Mouse (Mus musculus): ENCODE results near the gene Cacnb4. TPM values are rescaled to one million over a fixed set of nuclear protein-coding genes. Genes with fewer than 3 reads are reported as not detected.

The Cacnb4 gene
- polyA plus RNA-seq, 1 experiment = not detected

GRCm38 (mm10) chr2:52435919-52436632 lies 240.6 kb downstream of the Cacnb4 start:
- H3K27ac ChIP-seq (ENCODE audit: insufficient read depth, low read depth, low read length) = no peak overlapping the region
- WGBS = 41% methylated on average over 14 of the region's 14 CpGs

GRCm38 (mm10) chr2:52433365-52433764 lies 243.3 kb downstream of the Cacnb4 start:
- WGBS = 52% methylated on average over 7 of the region's 7 CpGs
- Histone ChIP-seq H3K4me1 (ENCODE audit: control insufficient read depth, insufficient read depth, low read length) (peaks cover 8% of the 10 kb centered on the region), H3K4me3 (ENCODE audit: insufficient read depth, low read depth, low read length) (no peak overlapping the region), H3K27ac (ENCODE audit: insufficient read depth, low read depth, low read length) (no peak overlapping the region)
- TF ChIP-seq CTCF (IDR thresholded peaks at IDR 0.05; ENCODE audit: insufficient read depth, low read depth, low read length) = no peak
- TF ChIP-seq POLR2A (IDR thresholded peaks at IDR 0.05; ENCODE audit: insufficient read depth, low read depth, low read length) = no peak

More at GRCm38 (mm10) chr2:52435919-52436632, 240.6 kb downstream of the Cacnb4 start:
- Histone ChIP-seq H3K4me3 (ENCODE audit: insufficient read depth, low read depth, low read length) (no peak overlapping the region), H3K4me1 (ENCODE audit: control insufficient read depth, insufficient read depth, low read length) (peaks cover 10% of the 10 kb centered on the region)
- TF ChIP-seq CTCF (IDR thresholded peaks at IDR 0.05; ENCODE audit: insufficient read depth, low read depth, low read length) (no peak), POLR2A (IDR thresholded peaks at IDR 0.05; ENCODE audit: insufficient read depth, low read depth, low read length) (no peak)

- TF ChIP-seq POLR2A (IDR thresholded peaks at IDR 0.05; ENCODE audit: insufficient read depth, low read depth, low read length) = no peak
- TF ChIP-seq CTCF (IDR thresholded peaks at IDR 0.05; ENCODE audit: insufficient read depth, low read depth, low read length) = no peak
- Histone ChIP-seq H3K4me3 (ENCODE audit: insufficient read depth, low read depth, low read length) (no peak overlapping the region), H3K4me1 (ENCODE audit: control insufficient read depth, insufficient read depth, low read length) (peaks cover 4% of the 10 kb centered on the region), H3K27ac (ENCODE audit: insufficient read depth, low read depth, low read length) (no peak overlapping the region)
- WGBS = 85% methylated on average over 3 of the region's 3 CpGs
These were observed 249.2 kb downstream of the Cacnb4 start for GRCm38 (mm10) chr2:52427383-52427782.

- Histone ChIP-seq H3K27ac (ENCODE audit: insufficient read depth, low read depth, low read length) (no peak overlapping the region), H3K4me1 (ENCODE audit: control insufficient read depth, insufficient read depth, low read length) (peaks cover 6% of the 10 kb centered on the region), H3K4me3 (ENCODE audit: insufficient read depth, low read depth, low read length) (no peak overlapping the region)
- TF ChIP-seq CTCF (IDR thresholded peaks at IDR 0.05; ENCODE audit: insufficient read depth, low read depth, low read length) (no peak), POLR2A (IDR thresholded peaks at IDR 0.05; ENCODE audit: insufficient read depth, low read depth, low read length) (no peak)
- 92% methylated on average over 3 of the region's 3 CpGs for WGBS
These were observed 250.6 kb downstream of the Cacnb4 start for GRCm38 (mm10) chr2:52426041-52426440.

GRCm38 (mm10) chr2:52425523-52425795 lies 251.2 kb downstream of the Cacnb4 start:
- Histone ChIP-seq H3K27ac (ENCODE audit: insufficient read depth, low read depth, low read length) (no peak overlapping the region), H3K4me1 (ENCODE audit: control insufficient read depth, insufficient read depth, low read length) (peaks cover 7% of the 10 kb centered on the region), H3K4me3 (ENCODE audit: insufficient read depth, low read depth, low read length) (peak overlapping the region; percentile 83)
- WGBS = 17% methylated on average over 10 of the region's 10 CpGs
- TF ChIP-seq CTCF (IDR thresholded peaks at IDR 0.05; ENCODE audit: insufficient read depth, low read depth, low read length) (no peak), POLR2A (IDR thresholded peaks at IDR 0.05; ENCODE audit: insufficient read depth, low read depth, low read length) (no peak)

GRCm38 (mm10) chr2:52424747-52425522 lies 251.7 kb downstream of the Cacnb4 start, which contains the start of gene Arl5a:
Gene Arl5a (minus strand): TSS chr2:52424901.
- Histone ChIP-seq H3K4me1 (ENCODE audit: control insufficient read depth, insufficient read depth, low read length) (peaks cover 7% of the 10 kb centered on the region), H3K4me3 (ENCODE audit: insufficient read depth, low read depth, low read length) (peak within 1 kb of the TSS; percentile 83), H3K27ac (ENCODE audit: insufficient read depth, low read depth, low read length) (peak within 1 kb of the TSS; percentile 56)
- TF ChIP-seq CTCF (IDR thresholded peaks at IDR 0.05; ENCODE audit: insufficient read depth, low read depth, low read length) = no peak
- TF ChIP-seq POLR2A (IDR thresholded peaks at IDR 0.05; ENCODE audit: insufficient read depth, low read depth, low read length) = peak; percentile 79
- WGBS = under 1% methylated on average over 56 of the region's 57 CpGs

GRCm38 (mm10) chr2:52424248-52424728 lies 252.3 kb downstream of the Cacnb4 start:
- TF ChIP-seq POLR2A (IDR thresholded peaks at IDR 0.05; ENCODE audit: insufficient read depth, low read depth, low read length) (no peak), CTCF (IDR thresholded peaks at IDR 0.05; ENCODE audit: insufficient read depth, low read depth, low read length) (no peak)
- peak overlapping the region; percentile 56; the same call in 1 of the 2 replicates for H3K27ac ChIP-seq (ENCODE audit: insufficient read depth, low read depth, low read length)
- H3K4me1 ChIP-seq (ENCODE audit: control insufficient read depth, insufficient read depth, low read length) = peaks cover 7% of the 10 kb centered on the region
- peak overlapping the region; percentile 83 for H3K4me3 ChIP-seq (ENCODE audit: insufficient read depth, low read depth, low read length)
- under 1% methylated on average over 42 of the region's 42 CpGs for WGBS

- H3K4me1 ChIP-seq (ENCODE audit: control insufficient read depth, insufficient read depth, low read length) = peaks cover 9% of the 10 kb centered on the region
- TF ChIP-seq CTCF (IDR thresholded peaks at IDR 0.05; ENCODE audit: insufficient read depth, low read depth, low read length) (no peak), POLR2A (IDR thresholded peaks at IDR 0.05; ENCODE audit: insufficient read depth, low read depth, low read length) (no peak)
- peak overlapping the region; percentile 83 for H3K4me3 ChIP-seq (ENCODE audit: insufficient read depth, low read depth, low read length)
- no peak overlapping the region for H3K27ac ChIP-seq (ENCODE audit: insufficient read depth, low read depth, low read length)
- 1% methylated on average over 16 of the region's 16 CpGs for WGBS
These were observed 252.9 kb downstream of the Cacnb4 start for GRCm38 (mm10) chr2:52423611-52424247.

All from olfactory bulb, adult 2 months (tissue).